Mouse (Mus musculus) stomach, embryonic 14.5 days (tissue): ENCODE measurements around the gene Olfr982. TPM values are rescaled to one million over a fixed set of nuclear protein-coding genes. Genes with fewer than 3 reads are reported as not detected.

Source experiments
- ATAC-seq: fragments of 200-750 bp; cut with Nextera tagmentation; 2 replicates; pipeline ENCODE4 v1.8.0; 2017; ENCODE audit warnings: low read depth, moderate TSS enrichment; ENCODE audit not compliant: insufficient number of reproducible peaks, insufficient read depth, low FRiP score
- H3K27ac ChIP-seq: fragments of 300-500 bp; sonication (generic); 2 replicates; pipeline ENCODE4 v1.5.1; 2014; ENCODE audit warnings: mild to moderate bottlenecking, low read length, moderate library complexity, mixed read lengths
- H3K27me3 ChIP-seq: fragments of 300-500 bp; sonication (generic); 2 replicates; pipeline ENCODE4 v1.6.1; 2014; ENCODE audit warnings: low read length, control low read depth, mixed read lengths; ENCODE audit not compliant: control insufficient read depth, insufficient read depth
- H3K36me3 ChIP-seq: fragments of 300-500 bp; sonication (generic); 2 replicates; pipeline ENCODE4 v1.6.1; 2014; ENCODE audit warnings: mild to moderate bottlenecking, control low read depth, low read length, moderate library complexity, mixed read lengths; ENCODE audit not compliant: control insufficient read depth, insufficient read depth
- H3K4me1 ChIP-seq: fragments of 300-500 bp; sonication (generic); 2 replicates; pipeline ENCODE4 v1.6.1; 2014; ENCODE audit warnings: low read length, control low read depth, mixed read lengths; ENCODE audit not compliant: control insufficient read depth, insufficient read depth
- H3K4me2 ChIP-seq: fragments of 300-500 bp; sonication (generic); replicated peaks from 2 replicates; pipeline ENCODE4 v1.6.1; 2014; ENCODE audit warnings: low read depth, low read length, control low read depth
- H3K4me3 ChIP-seq: fragments of 300-500 bp; sonication (generic); 2 replicates; pipeline ENCODE4 v1.5.1; 2014; ENCODE audit warnings: low read depth, low read length, control low read depth
- H3K9ac ChIP-seq: fragments of 300-500 bp; sonication (generic); replicated peaks from 2 replicates; pipeline ENCODE4 v1.6.1; 2014; ENCODE audit warnings: low read depth, mild to moderate bottlenecking, control low read depth, low read length, moderate library complexity, mixed read lengths
- H3K9me3 ChIP-seq: fragments of 300-500 bp; sonication (generic); 2 replicates; pipeline ENCODE4 v1.6.1; 2016; ENCODE audit warnings: low read depth, low read length, control low read depth; ENCODE audit not compliant: control insufficient read depth
- WGBS: fragments of 180-500 bp; shearing (Covaris S2); extraction: QIAGEN DNeasy Blood & Tissue Kit; methylation state at CpG from one replicate; pipeline ENCODE4 v1.1.7; 2014; 5-methylcytosine and 5-hydroxymethylcytosine counted together
- polyA plus RNA-seq: library from polyadenylated mRNA; unstranded; fragments of >200 nt; fragmentation: Nextera tagmentation; extraction: Ambion mirVana; gene quantifications from 2 replicates; pipeline ENCODE4 v1.2.1, GENCODE M21; 2014

Gene Olfr982
- not detected in 2 replicates for polyA plus RNA-seq

- no peak for ATAC-seq
- H3K27me3 ChIP-seq = no peaks in the 10 kb centered on the region
- 77% methylated on average over 2 of the region's 2 CpGs for WGBS
Measured at GRCm38 (mm10) chr9:40073529-40073928, at the start of gene Olfr982. Gene Olfr982 (plus strand): TSS chr9:40073829.

DNA sequence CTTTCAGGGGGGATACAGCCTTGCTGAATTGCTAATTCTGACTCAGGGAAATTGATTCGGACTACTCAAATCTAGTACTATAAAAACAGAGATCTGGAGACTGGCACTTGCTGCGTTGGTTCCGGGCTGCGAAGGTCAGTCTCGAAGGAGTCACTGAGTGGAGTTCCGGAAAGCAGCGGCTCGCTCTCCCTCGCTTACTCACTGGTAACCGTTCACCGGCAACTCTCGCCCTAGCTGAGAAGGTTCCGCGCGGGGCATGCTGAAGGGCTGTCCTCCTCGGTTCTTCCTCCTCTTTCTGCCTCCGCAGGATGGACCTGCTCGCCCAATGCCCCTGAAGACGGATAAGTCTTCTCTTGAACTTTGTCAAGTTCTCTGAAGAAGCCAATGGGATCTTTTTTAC lies 23.5 kb upstream of the Olfr982 start:
- no peak for ATAC-seq
- H3K4me2 ChIP-seq = no peak overlapping the region
- H3K9me3 ChIP-seq = no peaks in the 10 kb centered on the region
- H3K4me1 ChIP-seq = no peaks in the 10 kb centered on the region
- H3K36me3 ChIP-seq = no peaks in the 10 kb centered on the region
- no peak overlapping the region for H3K27ac ChIP-seq
- H3K9ac ChIP-seq = no peak overlapping the region
- no peak overlapping the region for H3K4me3 ChIP-seq
- 93% methylated on average over 19 of the region's 19 CpGs for WGBS
- H3K27me3 ChIP-seq = no peaks in the 10 kb centered on the region

More at GRCm38 (mm10) chr9:40073529-40073928, at the start of gene Olfr982:
- Histone ChIP-seq H3K9ac (no peak within 1 kb of the TSS), H3K4me3 (no peak within 1 kb of the TSS), H3K27ac (no peak within 1 kb of the TSS), H3K4me1 (no peaks in the 10 kb centered on the region), H3K9me3 (no peaks in the 10 kb centered on the region), H3K36me3 (no peaks in the 10 kb centered on the region), H3K4me2 (no peak within 1 kb of the TSS)

GRCm38 (mm10) chr9:40093495-40093894 lies 19.9 kb downstream of the Olfr982 start, which contains the start of gene Olfr983:
Gene Olfr983 (minus strand): TSS chr9:40093595.
- Histone ChIP-seq H3K9me3 (no peaks in the 10 kb centered on the region), H3K27me3 (no peaks in the 10 kb centered on the region), H3K36me3 (no peaks in the 10 kb centered on the region), H3K4me3 (no peak within 1 kb of the TSS), H3K9ac (no peak within 1 kb of the TSS), H3K4me1 (no peaks in the 10 kb centered on the region), H3K27ac (no peak within 1 kb of the TSS), H3K4me2 (no peak within 1 kb of the TSS)
- no peak for ATAC-seq
- WGBS = 91% methylated on average over 2 of the region's 2 CpGs

DNA sequence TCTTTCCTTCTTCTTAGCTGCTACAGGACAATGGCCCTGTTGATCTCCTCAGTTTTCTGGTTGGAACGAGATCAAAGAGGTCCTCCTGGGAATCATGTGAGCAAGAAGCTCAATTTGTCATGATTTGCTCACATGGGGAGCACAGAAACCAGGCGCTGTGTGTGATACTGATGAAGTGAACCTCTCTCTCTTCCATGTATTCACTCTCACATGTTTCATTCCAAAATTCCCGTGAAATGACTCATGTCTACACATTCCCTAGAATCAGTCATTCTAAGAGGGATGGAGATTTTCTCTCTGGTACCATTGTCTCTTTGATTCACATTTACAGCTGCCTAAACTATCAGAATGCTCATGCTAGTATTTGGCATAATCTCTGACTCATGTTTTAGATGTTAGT lies 21.1 kb downstream of the Olfr982 start:
- H3K9me3 ChIP-seq = no peaks in the 10 kb centered on the region
- H3K36me3 ChIP-seq = no peaks in the 10 kb centered on the region
- no peak overlapping the region for H3K9ac ChIP-seq
- H3K4me3 ChIP-seq = no peak overlapping the region
- H3K4me2 ChIP-seq = no peak overlapping the region
- H3K4me1 ChIP-seq = no peaks in the 10 kb centered on the region
- no peak overlapping the region for H3K27ac ChIP-seq
- no peak for ATAC-seq
- no peaks in the 10 kb centered on the region for H3K27me3 ChIP-seq
- WGBS = 62% methylated on average over 3 of the region's 3 CpGs

- no peak within 1 kb of the TSS for H3K9ac ChIP-seq
- H3K27me3 ChIP-seq = no peaks in the 10 kb centered on the region
- no peak within 1 kb of the TSS for H3K4me3 ChIP-seq
- H3K36me3 ChIP-seq = no peaks in the 10 kb centered on the region
- H3K4me1 ChIP-seq = no peaks in the 10 kb centered on the region
- H3K9me3 ChIP-seq = no peaks in the 10 kb centered on the region
- 85% methylated on average over 2 of the region's 2 CpGs for WGBS
- no peak for ATAC-seq
- no peak within 1 kb of the TSS for H3K27ac ChIP-seq
- H3K4me2 ChIP-seq = no peak within 1 kb of the TSS
Measured at GRCm38 (mm10) chr9:40114106-40114505, 40.5 kb downstream of the Olfr982 start, which contains the start of gene Olfr984. Gene Olfr984 (minus strand): TSS chr9:40114206.

GRCm38 (mm10) chr9:40116645-40117286 lies 43.1 kb downstream of the Olfr982 start:
- Histone ChIP-seq H3K9me3 (no peaks in the 10 kb centered on the region), H3K27me3 (no peaks in the 10 kb centered on the region), H3K4me3 (no peak overlapping the region), H3K36me3 (no peaks in the 10 kb centered on the region), H3K27ac (peak overlapping the region; percentile 4; the same call in 1 of the 2 replicates), H3K4me1 (no peaks in the 10 kb centered on the region), H3K9ac (no peak overlapping the region), H3K4me2 (no peak overlapping the region)
- ATAC-seq = 0 out of 2 replicates have a peak, but pooled peaks have one; percentile 49
- 48% methylated on average over 10 of the region's 10 CpGs for WGBS

- Histone ChIP-seq H3K9ac (no peak overlapping the region), H3K27me3 (no peaks in the 10 kb centered on the region), H3K36me3 (no peaks in the 10 kb centered on the region), H3K27ac (peak overlapping the region; percentile 4; the same call in 1 of the 2 replicates), H3K4me2 (no peak overlapping the region), H3K4me1 (no peaks in the 10 kb centered on the region), H3K4me3 (no peak overlapping the region), H3K9me3 (no peaks in the 10 kb centered on the region)
- ATAC-seq = no peak
- WGBS = 74% methylated on average over 5 of the region's 5 CpGs
Measured at GRCm38 (mm10) chr9:40117287-40117659, 43.6 kb downstream of the Olfr982 start.
